Mouse (Mus musculus) small intestine, adult 2 months (tissue): Measurements from ENCODE around the gene Astn1. TPM values are rescaled to one million over a fixed set of nuclear protein-coding genes. Genes with fewer than 3 reads are reported as not detected.

ENCODE experiments used
- H3K27ac ChIP-seq: fragments of 200-500 bp; 2 replicates; pipeline ENCODE4 v1.5.1; 2012; ENCODE audit warnings: low read depth, low read length, control low read depth, inconsistent platforms; ENCODE audit not compliant: insufficient read depth
- H3K27me3 ChIP-seq: fragments of 200-500 bp; 2 replicates; pipeline ENCODE4 v1.6.1; 2012; ENCODE audit warnings: mild to moderate bottlenecking, moderate library complexity, low read length, inconsistent platforms; ENCODE audit not compliant: control insufficient read depth, insufficient read depth
- H3K36me3 ChIP-seq: fragments of 200-500 bp; 2 replicates; pipeline ENCODE4 v1.6.1; 2012; ENCODE audit warnings: mild to moderate bottlenecking, low read length, control low read depth, inconsistent platforms; ENCODE audit not compliant: control insufficient read depth, insufficient read depth
- H3K4me1 ChIP-seq: fragments of 200-500 bp; 2 replicates; pipeline ENCODE4 v1.6.1; 2012; ENCODE audit warnings: low read length, inconsistent platforms, mixed read lengths; ENCODE audit not compliant: control insufficient read depth, insufficient read depth, insufficient read length
- H3K4me3 ChIP-seq: fragments of 200-500 bp; 2 replicates; pipeline ENCODE4 v1.5.1; 2012; ENCODE audit warnings: low read depth, mild to moderate bottlenecking, control low read depth, inconsistent platforms, low read length, moderate library complexity
- CTCF ChIP-seq: fragments of 200-500 bp; IDR thresholded peaks from 2 replicates; pipeline ENCODE4 v1.5.1; 2012; ENCODE audit warnings: low read depth, mild to moderate bottlenecking, control low read depth, inconsistent platforms, low read length, moderate library complexity, mixed read lengths; ENCODE audit not compliant: insufficient replicate concordance, insufficient read length; ENCODE audit errors: extremely low read depth
- POLR2A ChIP-seq: fragments of 200-500 bp; IDR thresholded peaks from 2 replicates; pipeline ENCODE4 v1.6.1; 2012; ENCODE audit warnings: low read depth, mild to moderate bottlenecking, control low read depth, inconsistent platforms, low read length, moderate library complexity
- WGBS: fragments of 180-500 bp; shearing (Covaris S2); methylation state at CpG from one replicate; pipeline ENCODE4 v1.1.7; 2018; 5-methylcytosine and 5-hydroxymethylcytosine counted together
- polyA plus RNA-seq: library from polyadenylated mRNA; depleted of rRNA; stranded (reverse); fragments of >200 nt; gene quantifications from 2 replicates; pipeline ENCODE4 v1.2.3, GENCODE M21; 2012

Astn1 gene
- polyA plus RNA-seq, 1 experiment, result 0.34 TPM

GRCm38 (mm10) chr1:158421451-158421850 is 59.4 kb downstream of the Astn1 start:
- TF ChIP-seq CTCF, result no peak
- TF ChIP-seq POLR2A, result no peak
- H3K27ac ChIP-seq, result no peak overlapping the region
- no peak overlapping the region for H3K4me3 ChIP-seq
- no peaks in the 10 kb centered on the region for H3K36me3 ChIP-seq
- 76% methylated on average over 8 of the region's 8 CpGs for WGBS
- H3K4me1 ChIP-seq, result no peaks in the 10 kb centered on the region
- no peaks in the 10 kb centered on the region for H3K27me3 ChIP-seq

GRCm38 (mm10) chr1:158422739-158423138 is 60.7 kb downstream of the Astn1 start:
- Histone ChIP-seq H3K36me3 (no peaks in the 10 kb centered on the region), H3K27me3 (no peaks in the 10 kb centered on the region), H3K4me3 (no peak overlapping the region), H3K4me1 (no peaks in the 10 kb centered on the region), H3K27ac (no peak overlapping the region)
- WGBS, result 26% methylated on average over 1 of the region's 1 CpGs
- TF ChIP-seq POLR2A, result no peak
- no peak for TF ChIP-seq CTCF

GRCm38 (mm10) chr1:158446071-158446470 is 84.0 kb downstream of the Astn1 start:
- 49% methylated on average over 1 of the region's 1 CpGs for WGBS
- no peak overlapping the region for H3K27ac ChIP-seq
- no peaks in the 10 kb centered on the region for H3K27me3 ChIP-seq
- TF ChIP-seq CTCF, result no peak
- no peak for TF ChIP-seq POLR2A
- H3K4me1 ChIP-seq, result no peaks in the 10 kb centered on the region
- H3K36me3 ChIP-seq, result no peaks in the 10 kb centered on the region
- H3K4me3 ChIP-seq, result no peak overlapping the region

GRCm38 (mm10) chr1:158447956-158448355 is 85.9 kb downstream of the Astn1 start:
- Histone ChIP-seq H3K27me3 (no peaks in the 10 kb centered on the region), H3K36me3 (no peaks in the 10 kb centered on the region), H3K4me1 (no peaks in the 10 kb centered on the region), H3K27ac (no peak overlapping the region), H3K4me3 (no peak overlapping the region)
- no peak for TF ChIP-seq CTCF
- TF ChIP-seq POLR2A, result no peak
- WGBS, result 82% methylated on average over 7 of the region's 7 CpGs

- H3K27ac ChIP-seq, result no peak overlapping the region
- no peaks in the 10 kb centered on the region for H3K4me1 ChIP-seq
- no peaks in the 10 kb centered on the region for H3K27me3 ChIP-seq
- no peak for TF ChIP-seq POLR2A
- no peak for TF ChIP-seq CTCF
- H3K4me3 ChIP-seq, result no peak overlapping the region
- H3K36me3 ChIP-seq, result no peaks in the 10 kb centered on the region
These were observed 90.6 kb downstream of the Astn1 start for GRCm38 (mm10) chr1:158452675-158453074.

- H3K4me3 ChIP-seq, result no peak overlapping the region
- WGBS, result 76% methylated on average over 5 of the region's 5 CpGs
- no peaks in the 10 kb centered on the region for H3K27me3 ChIP-seq
These were observed 91.5 kb downstream of the Astn1 start for GRCm38 (mm10) chr1:158453587-158453986.

GRCm38 (mm10) chr1:158463975-158464374 is 101.9 kb downstream of the Astn1 start:
- no peak overlapping the region for H3K27ac ChIP-seq
- H3K36me3 ChIP-seq, result no peaks in the 10 kb centered on the region
- H3K4me3 ChIP-seq, result no peak overlapping the region
- WGBS, result 58% methylated on average over 6 of the region's 6 CpGs
- TF ChIP-seq POLR2A (no peak), CTCF (no peak)
- no peaks in the 10 kb centered on the region for H3K27me3 ChIP-seq
- no peaks in the 10 kb centered on the region for H3K4me1 ChIP-seq

More at GRCm38 (mm10) chr1:158453587-158453986, 91.5 kb downstream of the Astn1 start:
- Histone ChIP-seq H3K36me3 (no peaks in the 10 kb centered on the region), H3K27ac (no peak overlapping the region), H3K4me1 (no peaks in the 10 kb centered on the region)
- TF ChIP-seq CTCF (no peak), POLR2A (no peak)

- WGBS, result 63% methylated on average over 6 of the region's 6 CpGs
- TF ChIP-seq POLR2A (no peak), CTCF (no peak)
- no peaks in the 10 kb centered on the region for H3K4me1 ChIP-seq
These were observed 103.2 kb downstream of the Astn1 start for GRCm38 (mm10) chr1:158465286-158465685.

More at GRCm38 (mm10) chr1:158465286-158465685, 103.2 kb downstream of the Astn1 start:
- Histone ChIP-seq H3K36me3 (no peaks in the 10 kb centered on the region), H3K27me3 (no peaks in the 10 kb centered on the region), H3K4me3 (no peak overlapping the region), H3K27ac (no peak overlapping the region)
